Mouse (Mus musculus) stomach, embryonic 16.5 days (tissue): ENCODE data around the gene Tns2. TPM values are rescaled to one million over a fixed set of nuclear protein-coding genes. Genes with fewer than 3 reads are reported as not detected.
"Not testable (repeated sequence)": the region's sequence is repeated elsewhere in the genome, so short reads cannot be mapped to it uniquely, and the experiment has no call there.

ENCODE experiments used
- ATAC-seq: fragments of 200-750 bp; cut with Nextera tagmentation; 2 replicates; pipeline ENCODE4 v1.8.0; 2017; ENCODE audit warnings: moderate number of reproducible peaks, moderate TSS enrichment; ENCODE audit not compliant: insufficient read depth, low FRiP score
- H3K27ac ChIP-seq: fragments of 300-500 bp; sonication (generic); 2 replicates; pipeline ENCODE4 v1.5.1; 2014; ENCODE audit warnings: low read length
- H3K27me3 ChIP-seq: fragments of 300-500 bp; sonication (generic); 2 replicates; pipeline ENCODE4 v1.6.1; 2014; ENCODE audit warnings: low read length, control low read depth, mixed read lengths; ENCODE audit not compliant: control insufficient read depth, insufficient read depth
- H3K36me3 ChIP-seq: fragments of 300-500 bp; sonication (generic); 2 replicates; pipeline ENCODE4 v1.6.1; 2014; ENCODE audit warnings: low read length; ENCODE audit not compliant: control insufficient read depth, insufficient read depth
- H3K4me1 ChIP-seq: fragments of 300-500 bp; sonication (generic); 2 replicates; pipeline ENCODE4 v1.6.1; 2014; ENCODE audit warnings: low read length, control low read depth, mixed read lengths; ENCODE audit not compliant: control insufficient read depth, insufficient read depth
- H3K4me2 ChIP-seq: fragments of 300-500 bp; sonication (generic); 2 replicates; pipeline ENCODE4 v1.6.1; 2014; ENCODE audit warnings: low read depth, low read length, mixed read lengths
- H3K4me3 ChIP-seq: fragments of 300-500 bp; sonication (generic); replicated peaks from 2 replicates; pipeline ENCODE4 v1.5.1; 2014; ENCODE audit warnings: mild to moderate bottlenecking, low read length
- H3K9ac ChIP-seq: fragments of 300-500 bp; sonication (generic); 2 replicates; pipeline ENCODE4 v1.6.1; 2014; ENCODE audit warnings: low read length
- H3K9me3 ChIP-seq: fragments of 300-500 bp; sonication (generic); replicated peaks from 2 replicates; pipeline ENCODE4 v1.6.1; 2016; ENCODE audit warnings: low read length, control low read depth; ENCODE audit not compliant: control insufficient read depth
- WGBS: fragments of 180-500 bp; shearing (Covaris S2); extraction: QIAGEN DNeasy Blood & Tissue Kit; methylation state at CpG from one replicate; pipeline ENCODE4 v1.1.7; 2014; 5-methylcytosine and 5-hydroxymethylcytosine counted together
- polyA plus RNA-seq: library from polyadenylated mRNA; unstranded; fragments of >200 nt; fragmentation: Nextera tagmentation; extraction: Ambion mirVana; gene quantifications from 2 replicates; pipeline ENCODE4 v1.2.1, GENCODE M21; 2015

Tns2 gene
- polyA plus RNA-seq, 1 experiment from 2014 or later, result 43.0 TPM

- not testable (repeated sequence) for H3K36me3 ChIP-seq, H3K4me3 ChIP-seq, ATAC-seq, H3K27ac ChIP-seq, H3K9me3 ChIP-seq, H3K4me2 ChIP-seq, H3K27me3 ChIP-seq, H3K9ac ChIP-seq, H3K4me1 ChIP-seq
- 93% methylated on average over 6 of the region's 6 CpGs for WGBS
Measured at GRCm38 (mm10) chr15:102155006-102155405, 54.8 kb downstream of the Tns2 start.

GRCm38 (mm10) chr15:102156836-102157235 lies 56.6 kb downstream of the Tns2 start:
- Histone ChIP-seq H3K9me3 (0 out of 2 replicates have a peak, but pooled peaks cover 3% of the 10 kb centered on the region), H3K27ac (no peak overlapping the region), H3K27me3 (no peaks in the 10 kb centered on the region), H3K4me1 (no peaks in the 10 kb centered on the region), H3K36me3 (no peaks in the 10 kb centered on the region), H3K9ac (no peak overlapping the region), H3K4me2 (no peak overlapping the region), H3K4me3 (no peak overlapping the region)
- ATAC-seq, result 0 out of 2 replicates have a peak, but pooled peaks have one; percentile 39
- WGBS, result 38% methylated on average over 20 of the region's 20 CpGs

DNA sequence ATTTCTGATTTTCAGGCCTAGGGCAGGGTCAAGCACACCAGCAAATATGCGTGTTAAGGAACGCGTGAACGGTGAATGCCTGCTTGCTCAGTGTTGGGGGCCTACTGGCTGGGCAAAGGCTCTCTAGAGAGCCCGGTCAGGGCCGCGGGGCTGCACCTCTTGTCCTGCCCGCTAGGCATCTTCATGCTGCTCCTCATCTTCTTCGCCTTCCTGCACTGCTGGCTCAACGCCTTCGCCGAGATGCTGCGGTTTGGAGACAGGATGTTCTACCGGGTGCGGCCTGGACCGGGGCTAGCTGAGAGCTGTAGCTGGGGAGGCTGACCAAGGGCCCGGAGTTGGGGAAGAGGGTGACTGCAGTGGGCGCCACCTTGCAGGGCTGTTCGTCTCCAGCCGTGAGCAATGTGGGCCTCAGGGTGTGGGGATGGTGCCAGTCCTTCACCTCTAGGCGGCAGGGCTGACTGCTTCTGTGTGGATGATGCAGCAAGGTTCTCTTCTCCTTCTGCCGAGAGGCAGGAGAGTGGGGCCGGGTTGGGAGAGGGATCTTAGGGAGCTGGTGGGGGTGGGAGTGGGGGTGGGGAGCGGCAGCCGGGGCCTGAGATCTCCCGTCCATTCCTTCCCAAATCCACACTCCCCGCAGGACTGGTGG lies 60.3 kb downstream of the Tns2 start:
- H3K9ac ChIP-seq, result no peak overlapping the region
- no peaks in the 10 kb centered on the region for H3K27me3 ChIP-seq
- H3K36me3 ChIP-seq, result no peaks in the 10 kb centered on the region
- no peaks in the 10 kb centered on the region for H3K4me1 ChIP-seq
- no peaks in the 10 kb centered on the region for H3K9me3 ChIP-seq
- 56% methylated on average over 26 of the region's 27 CpGs for WGBS
- no peak overlapping the region for H3K4me2 ChIP-seq
- peak; percentile 25; the same call in 1 of the 2 replicates for ATAC-seq
- no peak overlapping the region for H3K27ac ChIP-seq
- H3K4me3 ChIP-seq, result no peak overlapping the region

GRCm38 (mm10) chr15:102163900-102164693 lies 63.9 kb downstream of the Tns2 start:
- Histone ChIP-seq H3K27ac (no peak overlapping the region), H3K4me2 (no peak overlapping the region), H3K9ac (no peak overlapping the region), H3K4me3 (no peak overlapping the region), H3K4me1 (peaks cover 6% of the 10 kb centered on the region), H3K36me3 (no peaks in the 10 kb centered on the region), H3K9me3 (no peaks in the 10 kb centered on the region), H3K27me3 (no peaks in the 10 kb centered on the region)
- WGBS, result 54% methylated on average over 3 of the region's 3 CpGs
- no peak for ATAC-seq

GRCm38 (mm10) chr15:102165468-102166100 lies 65.4 kb downstream of the Tns2 start:
- ATAC-seq, result no peak
- H3K27ac ChIP-seq, result no peak overlapping the region
- H3K36me3 ChIP-seq, result no peaks in the 10 kb centered on the region
- H3K9ac ChIP-seq, result no peak overlapping the region
- H3K27me3 ChIP-seq, result no peaks in the 10 kb centered on the region
- peaks cover 6% of the 10 kb centered on the region for H3K4me1 ChIP-seq
- H3K9me3 ChIP-seq, result no peaks in the 10 kb centered on the region
- WGBS, result 35% methylated on average over 6 of the region's 6 CpGs
- no peak overlapping the region for H3K4me2 ChIP-seq
- no peak overlapping the region for H3K4me3 ChIP-seq

Other genes starting within 250 kb of the Tns2 start
- 3.2 and 4.0 TPM in 2 replicates for gene Krt1, start 249.6 kb upstream of the Tns2 start, polyA plus RNA-seq
- gene Krt77, start 230.7 kb upstream of the Tns2 start, polyA plus RNA-seq, result 0.32 and 0.43 TPM in 2 replicates
- not detected in 2 replicates for gene Krt76, start 207.5 kb upstream of the Tns2 start, polyA plus RNA-seq
- 2,205 and 3,875 TPM in 2 replicates for gene Krt4, start 175.7 kb upstream of the Tns2 start, polyA plus RNA-seq
- 1.9 and 2.0 TPM in 2 replicates for gene Krt79, start 160.1 kb upstream of the Tns2 start, polyA plus RNA-seq
- 23.6 and 43.1 TPM in 2 replicates for gene Krt78, start 146.1 kb upstream of the Tns2 start, polyA plus RNA-seq
- gene Krt8, start 95.9 kb upstream of the Tns2 start, polyA plus RNA-seq, result 1,152 and 1,422 TPM in 2 replicates
- gene Krt18, start 72.2 kb upstream of the Tns2 start, polyA plus RNA-seq, result 550 and 609 TPM in 2 replicates
- gene Eif4b, start 26.6 kb upstream of the Tns2 start, polyA plus RNA-seq, result 108 and 122 TPM in 2 replicates
- 29.2 and 35.0 TPM in 2 replicates for gene Spryd3, start 35.8 kb downstream of the Tns2 start, polyA plus RNA-seq
- 18.5 and 21.2 TPM in 2 replicates for gene Igfbp6, start 43.9 kb downstream of the Tns2 start, polyA plus RNA-seq
- gene Soat2, start 50.1 kb downstream of the Tns2 start, polyA plus RNA-seq, result 5.4 and 6.2 TPM in 2 replicates
- 46.0 and 49.6 TPM in 2 replicates for gene Zfp740, start 102.8 kb downstream of the Tns2 start, polyA plus RNA-seq
- gene Csad, start 104.3 kb downstream of the Tns2 start, polyA plus RNA-seq, result 47.3 and 50.9 TPM in 2 replicates
- 5.6 and 6.3 TPM in 2 replicates for gene Itgb7, start 131.5 kb downstream of the Tns2 start, polyA plus RNA-seq
- gene Rarg, start 157.1 kb downstream of the Tns2 start, polyA plus RNA-seq, result 41.2 and 48.6 TPM in 2 replicates
- 0.16 and 0.28 TPM in 2 replicates for gene Gm9918, start 170.2 kb downstream of the Tns2 start, polyA plus RNA-seq
- gene Mfsd5, start 179.0 kb downstream of the Tns2 start, polyA plus RNA-seq, result 71.5 and 83.5 TPM in 2 replicates
- gene Espl1, start 195.9 kb downstream of the Tns2 start, polyA plus RNA-seq, result 17.9 and 21.9 TPM in 2 replicates
- 305 and 321 TPM in 2 replicates for gene Pfdn5, start 225.7 kb downstream of the Tns2 start, polyA plus RNA-seq
- 80.7 and 81.8 TPM in 2 replicates for gene Myg1, start 231.3 kb downstream of the Tns2 start, polyA plus RNA-seq